Mouse (Mus musculus): ENCODE results near the gene Irgm2.

DNA sequence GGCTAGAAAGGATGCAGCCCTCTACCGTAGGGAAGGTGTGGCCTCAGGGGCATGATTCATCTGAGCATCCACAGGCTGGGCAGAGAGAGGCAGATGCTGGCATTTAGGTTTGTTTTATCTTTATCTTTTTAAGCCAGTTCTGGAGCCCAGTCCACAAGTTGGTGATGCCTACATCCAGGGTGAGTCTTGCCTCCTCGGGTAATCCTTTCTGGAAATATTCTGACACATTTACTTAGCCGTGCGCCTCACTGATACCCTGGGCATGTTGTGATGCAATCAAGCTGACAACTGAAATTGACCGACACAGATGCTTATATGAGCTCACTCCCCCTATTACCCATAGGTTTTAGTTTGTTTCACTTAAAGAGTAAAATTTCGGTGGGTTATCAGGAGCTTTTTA, 17.4 kb downstream of the Irgm2 start:
- no peak for TF ChIP-seq CTCF (IDR thresholded peaks at IDR 0.05; ENCODE audit: low read depth, low read length)
- no peak for TF ChIP-seq POLR2A (IDR thresholded peaks at IDR 0.05; ENCODE audit: borderline replicate concordance, low read depth, low read length)

All from bone marrow macrophage, adult 2 months (primary cell).